Mouse (Mus musculus): ENCODE results near the gene Sectm1a. TPM values are rescaled to one million over a fixed set of nuclear protein-coding genes. Genes with fewer than 3 reads are reported as not detected.
A peak's percentile ranks its signal among the peaks of the same experiment; 100 is the strongest.
"Not testable (repeated sequence)": the region's sequence is repeated elsewhere in the genome, so short reads cannot be mapped to it uniquely, and the experiment has no call there.

Sectm1a gene
- polyA plus RNA-seq, 1 experiment from 2014 or later = not detected

DNA sequence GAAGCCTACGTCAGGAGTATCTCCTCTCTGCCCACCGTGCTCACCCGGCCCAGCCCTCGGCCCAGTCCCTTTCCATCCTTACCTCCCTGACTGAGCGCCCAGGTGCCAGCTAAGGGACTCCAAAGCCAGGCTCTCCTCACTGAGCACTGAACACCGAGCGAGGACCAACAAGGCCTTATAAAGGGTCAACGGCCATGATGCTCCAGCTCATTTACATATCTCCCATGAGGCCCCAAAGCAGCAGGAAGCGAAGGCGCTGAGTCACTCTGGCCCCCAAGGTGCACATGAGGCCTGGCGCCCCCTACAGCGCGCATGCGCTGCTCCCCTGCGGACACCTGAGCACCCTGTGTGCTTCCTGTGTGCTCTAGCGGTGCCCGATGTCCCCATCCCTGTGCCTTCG is 37.1 kb upstream of the Sectm1a start:
- no peaks in the 10 kb centered on the region for H3K9me3 ChIP-seq (ENCODE audit: control insufficient read depth, low read length)
- no peak overlapping the region for H3K4me2 ChIP-seq (ENCODE audit: low read length)
- H3K27ac ChIP-seq (ENCODE audit: low read length) = no peak overlapping the region
- no peak overlapping the region for H3K4me3 ChIP-seq (replicated peaks; ENCODE audit: low read length)
- no peaks in the 10 kb centered on the region for H3K36me3 ChIP-seq (ENCODE audit: control insufficient read depth, insufficient read depth)
- H3K9ac ChIP-seq (replicated peaks; ENCODE audit: low read depth, low read length) = no peak overlapping the region
- no peaks in the 10 kb centered on the region for H3K27me3 ChIP-seq (replicated peaks; ENCODE audit: control insufficient read depth, insufficient read depth, low read length)
- no peaks in the 10 kb centered on the region for H3K4me1 ChIP-seq (replicated peaks; ENCODE audit: control insufficient read depth, insufficient read depth, low read length)
- whole genome bisulfite sequencing = 92% methylated on average over 18 of the region's 18 CpGs
- ATAC-seq = no peak

DNA sequence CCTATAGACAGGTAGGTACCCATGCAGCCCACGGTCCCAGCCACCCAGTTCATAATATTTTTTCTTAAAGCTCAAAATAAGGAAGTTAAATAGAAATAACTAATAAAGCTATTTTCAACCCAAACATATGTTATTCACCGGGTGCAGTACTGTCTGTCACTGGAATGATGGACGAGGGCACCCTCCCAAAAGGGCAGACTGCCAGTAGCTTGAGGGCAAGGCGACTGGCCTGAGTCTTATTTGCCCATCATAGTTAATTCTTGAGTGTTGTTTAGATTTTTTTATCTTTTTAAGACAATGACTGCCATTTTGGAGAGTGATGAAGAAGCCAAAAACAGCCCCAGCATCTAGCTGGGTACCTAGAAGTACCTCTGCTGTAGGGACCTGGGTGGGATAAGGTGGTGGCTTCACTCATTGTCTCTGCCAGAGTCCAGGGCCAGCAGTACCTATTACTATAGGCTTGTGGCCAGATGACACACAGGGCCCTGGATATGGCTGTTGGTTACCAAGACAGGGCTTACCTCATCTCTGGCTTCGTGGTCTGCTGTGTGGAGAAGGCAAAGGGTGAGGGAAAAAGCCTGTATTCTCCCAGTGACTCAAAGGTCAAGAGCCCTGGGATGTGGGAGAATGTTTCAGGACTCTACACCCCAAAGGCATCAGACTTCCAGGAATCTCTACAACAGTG is 31.2 kb upstream of the Sectm1a start:
- no peak for ATAC-seq
- H3K27ac ChIP-seq (ENCODE audit: low read length) = no peak overlapping the region
- WGBS = 61% methylated on average over 5 of the region's 5 CpGs
- no peak overlapping the region for H3K4me3 ChIP-seq (replicated peaks; ENCODE audit: low read length)
- H3K4me2 ChIP-seq (ENCODE audit: low read length) = no peak overlapping the region
- peaks cover 10% of the 10 kb centered on the region for H3K4me1 ChIP-seq (replicated peaks; ENCODE audit: control insufficient read depth, insufficient read depth, low read length)
- no peak overlapping the region for H3K9ac ChIP-seq (replicated peaks; ENCODE audit: low read depth, low read length)
- H3K36me3 ChIP-seq (ENCODE audit: control insufficient read depth, insufficient read depth) = no peaks in the 10 kb centered on the region
- H3K9me3 ChIP-seq (ENCODE audit: control insufficient read depth, low read length) = no peaks in the 10 kb centered on the region
- no peaks in the 10 kb centered on the region for H3K27me3 ChIP-seq (replicated peaks; ENCODE audit: control insufficient read depth, insufficient read depth, low read length)

DNA sequence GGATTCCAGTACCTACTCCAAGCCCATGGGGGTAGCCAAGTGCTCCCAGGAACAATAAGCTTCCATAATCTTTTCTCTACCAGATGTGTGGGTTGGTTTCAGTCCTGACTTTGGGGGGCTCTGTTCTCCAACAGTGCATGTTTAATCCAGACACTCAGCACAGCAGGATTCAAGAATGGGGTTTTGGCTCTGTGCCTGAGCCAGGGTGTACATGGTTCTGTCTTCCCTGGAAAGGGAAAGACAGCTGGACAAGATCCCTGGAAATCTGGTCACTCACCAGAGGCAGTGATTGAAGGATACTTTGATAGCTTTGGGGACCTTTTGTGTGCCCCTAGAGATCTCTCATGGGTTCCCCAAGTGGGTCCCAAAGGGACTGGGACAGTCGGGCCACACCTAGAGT is 30.6 kb upstream of the Sectm1a start:
- Histone ChIP-seq H3K27me3 (replicated peaks; ENCODE audit: control insufficient read depth, insufficient read depth, low read length) (no peaks in the 10 kb centered on the region), H3K4me3 (replicated peaks; ENCODE audit: low read length) (no peak overlapping the region), H3K9me3 (ENCODE audit: control insufficient read depth, low read length) (no peaks in the 10 kb centered on the region), H3K27ac (ENCODE audit: low read length) (no peak overlapping the region), H3K4me2 (ENCODE audit: low read length) (no peak overlapping the region), H3K36me3 (ENCODE audit: control insufficient read depth, insufficient read depth) (no peaks in the 10 kb centered on the region), H3K4me1 (replicated peaks; ENCODE audit: control insufficient read depth, insufficient read depth, low read length) (peaks cover 10% of the 10 kb centered on the region), H3K9ac (replicated peaks; ENCODE audit: low read depth, low read length) (no peak overlapping the region)
- WGBS = 89% methylated on average over 1 of the region's 1 CpGs
- ATAC-seq = no peak

DNA sequence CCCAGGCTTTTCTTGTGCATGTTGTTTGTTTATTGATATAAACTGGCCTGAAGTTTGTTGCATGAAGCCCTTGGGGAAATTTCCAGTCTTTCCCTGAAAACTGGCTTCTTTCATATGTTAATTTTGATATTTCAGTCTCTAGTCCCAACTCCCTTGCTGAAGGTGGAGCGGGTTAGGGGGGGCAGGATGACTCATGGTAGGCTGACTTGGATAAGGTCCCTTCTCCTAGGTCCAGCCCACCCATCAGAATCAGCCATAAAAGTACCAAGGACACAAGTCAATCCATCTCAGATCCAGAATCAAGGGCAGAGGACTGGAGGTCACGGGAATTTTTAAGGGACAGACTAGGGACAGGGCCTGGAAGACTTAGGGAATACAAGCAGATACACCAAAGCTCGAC is 30.0 kb upstream of the Sectm1a start:
- no peak for ATAC-seq
- Histone ChIP-seq H3K4me2 (ENCODE audit: low read length) (no peak overlapping the region), H3K27me3 (replicated peaks; ENCODE audit: control insufficient read depth, insufficient read depth, low read length) (no peaks in the 10 kb centered on the region), H3K4me1 (replicated peaks; ENCODE audit: control insufficient read depth, insufficient read depth, low read length) (peaks cover 10% of the 10 kb centered on the region), H3K9ac (replicated peaks; ENCODE audit: low read depth, low read length) (no peak overlapping the region), H3K9me3 (ENCODE audit: control insufficient read depth, low read length) (no peaks in the 10 kb centered on the region), H3K4me3 (replicated peaks; ENCODE audit: low read length) (no peak overlapping the region), H3K27ac (ENCODE audit: low read length) (no peak overlapping the region), H3K36me3 (ENCODE audit: control insufficient read depth, insufficient read depth) (no peaks in the 10 kb centered on the region)
- WGBS = 88% methylated on average over 3 of the region's 3 CpGs

DNA sequence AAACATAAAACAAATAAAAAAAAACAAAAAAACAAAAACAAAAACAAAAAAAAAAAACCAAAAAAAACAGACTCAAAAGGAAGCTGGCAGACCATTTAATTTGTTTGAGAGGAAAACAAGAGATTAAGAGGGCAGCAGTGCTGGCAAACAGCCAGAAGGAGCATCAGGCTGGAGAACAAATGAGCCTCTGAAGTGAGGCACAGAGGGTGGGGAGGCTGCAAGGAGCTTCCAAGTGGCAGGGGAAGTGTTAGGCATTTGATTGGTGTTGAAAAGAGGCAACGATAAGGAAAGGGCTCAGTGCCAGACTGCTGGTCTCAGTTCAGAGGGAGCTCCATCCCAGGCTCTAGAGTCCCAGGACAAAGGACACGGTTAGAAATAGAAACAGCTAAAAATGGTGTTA is 29.0 kb upstream of the Sectm1a start:
- Histone ChIP-seq H3K4me1 (replicated peaks; ENCODE audit: control insufficient read depth, insufficient read depth, low read length) (peaks cover 10% of the 10 kb centered on the region), H3K4me2 (ENCODE audit: low read length) (no peak overlapping the region), H3K27ac (ENCODE audit: low read length) (no peak overlapping the region), H3K27me3 (replicated peaks; ENCODE audit: control insufficient read depth, insufficient read depth, low read length) (no peaks in the 10 kb centered on the region), H3K4me3 (replicated peaks; ENCODE audit: low read length) (no peak overlapping the region), H3K9ac (replicated peaks; ENCODE audit: low read depth, low read length) (no peak overlapping the region), H3K36me3 (ENCODE audit: control insufficient read depth, insufficient read depth) (no peaks in the 10 kb centered on the region), H3K9me3 (ENCODE audit: control insufficient read depth, low read length) (no peaks in the 10 kb centered on the region)
- ATAC-seq = peak; percentile 86
- 7% methylated on average over 2 of the region's 2 CpGs for WGBS

DNA sequence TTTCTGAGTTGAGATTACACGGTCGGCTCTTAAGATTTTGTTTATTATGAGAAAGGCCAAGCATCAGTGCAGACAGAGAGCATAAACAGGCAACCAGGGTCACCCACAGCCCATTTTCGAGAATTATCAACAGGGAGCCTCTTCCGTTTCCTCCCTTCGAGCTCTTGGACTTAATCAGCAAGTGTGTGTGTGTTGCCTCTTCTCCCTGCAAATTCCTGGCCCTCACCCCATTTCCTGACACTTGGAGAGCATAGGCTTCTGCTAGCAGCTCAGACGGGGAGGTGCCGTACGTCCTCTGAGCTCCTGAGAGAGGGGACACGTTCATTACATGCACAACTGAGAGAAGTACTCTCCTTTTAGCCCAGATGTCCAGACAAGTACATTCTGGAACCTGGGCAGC is 27.0 kb upstream of the Sectm1a start:
- no peaks in the 10 kb centered on the region for H3K27me3 ChIP-seq (replicated peaks; ENCODE audit: control insufficient read depth, insufficient read depth, low read length)
- ATAC-seq = no peak
- 68% methylated on average over 9 of the region's 9 CpGs for WGBS
- H3K9me3 ChIP-seq (ENCODE audit: control insufficient read depth, low read length) = no peaks in the 10 kb centered on the region
- no peak overlapping the region for H3K4me3 ChIP-seq (replicated peaks; ENCODE audit: low read length)
- no peaks in the 10 kb centered on the region for H3K36me3 ChIP-seq (ENCODE audit: control insufficient read depth, insufficient read depth)
- peaks cover 10% of the 10 kb centered on the region for H3K4me1 ChIP-seq (replicated peaks; ENCODE audit: control insufficient read depth, insufficient read depth, low read length)
- no peak overlapping the region for H3K4me2 ChIP-seq (ENCODE audit: low read length)
- H3K27ac ChIP-seq (ENCODE audit: low read length) = no peak overlapping the region
- no peak overlapping the region for H3K9ac ChIP-seq (replicated peaks; ENCODE audit: low read depth, low read length)

DNA sequence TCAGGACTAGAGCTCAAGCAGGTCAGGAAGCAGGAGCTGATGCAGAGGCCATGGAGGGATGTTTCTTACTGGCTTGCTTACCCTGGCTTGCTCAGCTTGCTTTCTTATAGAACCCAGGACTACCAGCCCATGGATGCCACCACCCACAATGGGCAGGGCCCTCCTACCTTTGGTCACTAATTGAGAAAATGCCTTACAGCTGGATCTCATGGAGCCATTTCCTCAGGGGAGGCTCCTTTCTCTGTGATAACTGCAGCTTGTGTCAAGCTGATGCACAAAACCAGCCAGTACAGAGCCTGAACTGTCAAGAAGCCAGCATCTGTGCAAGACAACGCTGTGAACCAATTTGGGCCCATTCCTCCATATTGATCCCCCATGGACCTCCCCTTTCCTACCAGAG is 26.2 kb upstream of the Sectm1a start:
- H3K27ac ChIP-seq (ENCODE audit: low read length); ATAC-seq; H3K9me3 ChIP-seq (ENCODE audit: control insufficient read depth, low read length); H3K4me3 ChIP-seq (replicated peaks; ENCODE audit: low read length); H3K4me1 ChIP-seq (replicated peaks; ENCODE audit: control insufficient read depth, insufficient read depth, low read length); H3K36me3 ChIP-seq (ENCODE audit: control insufficient read depth, insufficient read depth); H3K27me3 ChIP-seq (replicated peaks; ENCODE audit: control insufficient read depth, insufficient read depth, low read length); H3K4me2 ChIP-seq (ENCODE audit: low read length); H3K9ac ChIP-seq (replicated peaks; ENCODE audit: low read depth, low read length): not testable (repeated sequence)
- 95% methylated on average over 1 of the region's 1 CpGs for WGBS

DNA sequence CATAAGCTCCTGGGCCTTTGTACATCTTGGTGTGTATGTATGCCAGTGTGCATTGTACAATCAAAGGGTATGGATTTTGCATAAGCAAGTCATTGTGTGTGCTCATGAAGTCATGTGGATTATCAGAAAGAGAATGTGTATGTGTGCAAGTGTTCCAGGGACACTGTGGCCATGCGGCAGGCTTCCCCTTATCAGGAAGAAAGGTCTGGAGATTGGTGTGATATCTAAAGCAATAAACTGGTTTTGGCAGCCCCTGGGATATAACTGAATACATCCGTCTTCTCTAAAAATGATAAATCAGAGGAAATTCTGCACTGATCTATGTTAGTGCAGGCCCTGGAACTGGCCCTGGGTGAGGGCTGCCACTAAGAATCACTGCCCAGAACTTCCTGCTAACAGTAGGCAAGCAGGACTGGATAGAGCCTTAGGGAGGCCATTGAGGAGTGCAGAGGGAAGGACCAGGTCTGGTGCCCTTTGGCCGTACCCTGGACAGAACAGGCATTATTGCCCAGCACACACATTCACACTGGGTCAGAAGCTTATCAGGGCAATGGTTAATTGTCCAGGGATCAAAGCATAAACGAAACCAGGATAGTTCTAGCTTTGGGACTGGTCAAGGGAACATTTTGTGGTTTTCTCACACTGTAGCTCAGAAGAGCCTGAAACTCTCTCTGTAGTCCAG is 20.2 kb upstream of the Sectm1a start:
- H3K27me3 ChIP-seq (replicated peaks; ENCODE audit: control insufficient read depth, insufficient read depth, low read length) = no peaks in the 10 kb centered on the region
- no peak for ATAC-seq
- H3K4me1 ChIP-seq (replicated peaks; ENCODE audit: control insufficient read depth, insufficient read depth, low read length) = no peaks in the 10 kb centered on the region
- no peaks in the 10 kb centered on the region for H3K36me3 ChIP-seq (ENCODE audit: control insufficient read depth, insufficient read depth)
- H3K27ac ChIP-seq (ENCODE audit: low read length) = no peak overlapping the region
- no peak overlapping the region for H3K4me3 ChIP-seq (replicated peaks; ENCODE audit: low read length)
- H3K9ac ChIP-seq (replicated peaks; ENCODE audit: low read depth, low read length) = no peak overlapping the region
- H3K4me2 ChIP-seq (ENCODE audit: low read length) = no peak overlapping the region
- no peaks in the 10 kb centered on the region for H3K9me3 ChIP-seq (ENCODE audit: control insufficient read depth, low read length)
- 86% methylated on average over 4 of the region's 4 CpGs for WGBS

DNA sequence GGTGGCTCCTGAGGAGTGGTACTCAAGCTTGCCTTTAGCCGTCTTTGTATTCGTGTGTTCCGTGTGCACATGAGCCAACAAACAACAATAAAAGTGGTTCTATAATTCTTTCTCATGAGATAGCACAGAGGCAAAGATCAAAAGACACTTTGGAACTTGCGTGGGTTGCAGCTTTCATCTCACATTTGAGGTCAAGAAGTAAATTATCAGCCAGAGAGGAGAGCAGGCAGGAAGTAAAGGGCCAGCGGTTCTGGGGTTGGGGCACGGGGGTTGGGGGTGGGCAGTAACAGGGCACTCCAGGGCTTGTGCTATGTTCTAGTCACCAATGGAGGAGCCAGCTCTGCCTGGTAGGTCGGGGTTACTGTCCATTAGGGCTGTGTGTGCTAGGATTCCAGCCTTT is 19.7 kb upstream of the Sectm1a start:
- WGBS = 70% methylated on average over 7 of the region's 7 CpGs
- Histone ChIP-seq H3K4me2 (ENCODE audit: low read length) (no peak overlapping the region), H3K9me3 (ENCODE audit: control insufficient read depth, low read length) (no peaks in the 10 kb centered on the region), H3K4me3 (replicated peaks; ENCODE audit: low read length) (no peak overlapping the region), H3K9ac (replicated peaks; ENCODE audit: low read depth, low read length) (no peak overlapping the region), H3K4me1 (replicated peaks; ENCODE audit: control insufficient read depth, insufficient read depth, low read length) (no peaks in the 10 kb centered on the region), H3K36me3 (ENCODE audit: control insufficient read depth, insufficient read depth) (no peaks in the 10 kb centered on the region), H3K27ac (ENCODE audit: low read length) (no peak overlapping the region), H3K27me3 (replicated peaks; ENCODE audit: control insufficient read depth, insufficient read depth, low read length) (no peaks in the 10 kb centered on the region)
- no peak for ATAC-seq

Measured in forebrain, embryonic 16.5 days (tissue).